Mouse (Mus musculus): ENCODE data around the gene Dner. TPM values are rescaled to one million over a fixed set of nuclear protein-coding genes. Genes with fewer than 3 reads are reported as not detected.
A peak's percentile ranks its signal among the peaks of the same experiment; 100 is the strongest.

Dner gene
- total RNA-seq, 1 experiment: 2.1 TPM

- in situ Hi-C loops (cut with MboI; ENCODE audit: low sequenced_read_pairs in 2 of 2, unreplicated experiment in 2 of 2): loop anchor here in 1 of 2 experiments (10.0 kb wide), 1 partner anchor 153 kb away; no protein-coding TSS in a partner anchor
- H3K36me3 ChIP-seq (ENCODE audit: control insufficient read depth, insufficient read depth, low read length, poor library complexity, severe bottlenecking): peaks cover 20% of the 10 kb centered on the region
Measured at GRCm38 (mm10) chr1:84721942-84722341, 25.9 kb upstream of the Dner start.

GRCm38 (mm10) chr1:84709810-84710785 lies 14.1 kb upstream of the Dner start:
- TF ChIP-seq CHD2 (IDR thresholded peaks at IDR 0.05; ENCODE audit: low read depth, low read length) (no peak), ZC3H11A (IDR thresholded peaks at IDR 0.05; ENCODE audit: borderline replicate concordance, low read depth, low read length) (no peak), ZNF384 (IDR thresholded peaks at IDR 0.05; ENCODE audit: low read depth, low read length) (no peak), MAFK (IDR thresholded peaks at IDR 0.05; ENCODE audit: insufficient read depth, low read depth, low read length) (no peak)
- no peak overlapping the region for H3K27ac ChIP-seq (ENCODE audit: insufficient read depth, low read depth, low read length, poor library complexity, severe bottlenecking)
- peak overlapping the region; percentile 2 to 26; a peak in 2 of 4 replicates for H3K4me3 ChIP-seq (ENCODE audit: insufficient read depth in 1 of 2, low read depth in 1 of 2, low read length in 2 of 2, poor library complexity in 1 of 2, severe bottlenecking in 1 of 2)
- no peak overlapping the region for H3K9ac ChIP-seq (ENCODE audit: insufficient read depth, low read depth, low read length, poor library complexity, severe bottlenecking)
- no peak for DNase-seq (ENCODE audit: low read depth, low spot score)
- no peaks in the 10 kb centered on the region for H3K9me3 ChIP-seq (ENCODE audit: control insufficient read depth, insufficient read depth, low read depth, low read length)
- H3K4me1 ChIP-seq (ENCODE audit: control insufficient read depth in 2 of 2, insufficient read depth in 2 of 2, low read length in 2 of 2, poor library complexity in 1 of 2): peaks cover 0 to 4% of the 10 kb centered on the region in 2 experiments; a peak in 1 of 4 replicates
- in situ Hi-C loops (cut with MboI; ENCODE audit: low sequenced_read_pairs in 2 of 2, unreplicated experiment in 2 of 2): no loop called here
- no peaks in the 10 kb centered on the region for H3K36me3 ChIP-seq (ENCODE audit: control insufficient read depth, insufficient read depth, low read length, poor library complexity, severe bottlenecking)

More at GRCm38 (mm10) chr1:84721942-84722341, 25.9 kb upstream of the Dner start:
- H3K9me3 ChIP-seq (ENCODE audit: control insufficient read depth, insufficient read depth, low read depth, low read length): no peaks in the 10 kb centered on the region
- DNase-seq (ENCODE audit: low read depth, low spot score): no peak
- TF ChIP-seq ZNF384 (IDR thresholded peaks at IDR 0.05; ENCODE audit: low read depth, low read length) (no peak), HCFC1 (IDR thresholded peaks at IDR 0.05; ENCODE audit: borderline replicate concordance, insufficient read depth, low read length) (no peak)
- H3K4me3 ChIP-seq (ENCODE audit: insufficient read depth in 1 of 2, low read depth in 1 of 2, low read length in 2 of 2, poor library complexity in 1 of 2, severe bottlenecking in 1 of 2): no peak overlapping the region
- peaks cover 0 to 3% of the 10 kb centered on the region in 2 experiments; a peak in 1 of 4 replicates for H3K4me1 ChIP-seq (ENCODE audit: control insufficient read depth in 2 of 2, insufficient read depth in 2 of 2, low read length in 2 of 2, poor library complexity in 1 of 2)
- H3K27ac ChIP-seq (ENCODE audit: insufficient read depth, low read depth, low read length, poor library complexity, severe bottlenecking): no peak overlapping the region
- no peak overlapping the region for H3K9ac ChIP-seq (ENCODE audit: insufficient read depth, low read depth, low read length, poor library complexity, severe bottlenecking)

GRCm38 (mm10) chr1:84709406-84709805 lies 13.4 kb upstream of the Dner start:
- Histone ChIP-seq H3K9me3 (ENCODE audit: control insufficient read depth, insufficient read depth, low read depth, low read length) (no peaks in the 10 kb centered on the region), H3K4me3 (ENCODE audit: insufficient read depth in 1 of 2, low read depth in 1 of 2, low read length in 2 of 2, poor library complexity in 1 of 2, severe bottlenecking in 1 of 2) (0 out of 4 replicates have a peak overlapping the region, but pooled peaks of 1 of the 2 experiments have one; percentile 2), H3K4me1 (ENCODE audit: control insufficient read depth in 2 of 2, insufficient read depth in 2 of 2, low read length in 2 of 2, poor library complexity in 1 of 2) (peaks cover 0 to 4% of the 10 kb centered on the region in 2 experiments; a peak in 1 of 4 replicates), H3K9ac (ENCODE audit: insufficient read depth, low read depth, low read length, poor library complexity, severe bottlenecking) (no peak overlapping the region), H3K36me3 (ENCODE audit: control insufficient read depth, insufficient read depth, low read length, poor library complexity, severe bottlenecking) (no peaks in the 10 kb centered on the region), H3K27ac (ENCODE audit: insufficient read depth, low read depth, low read length, poor library complexity, severe bottlenecking) (no peak overlapping the region)
- DNase-seq (ENCODE audit: low read depth, low spot score): no peak
- in situ Hi-C loops (cut with MboI; ENCODE audit: low sequenced_read_pairs in 2 of 2, unreplicated experiment in 2 of 2): no loop called here
- no peak for TF ChIP-seq HCFC1 (IDR thresholded peaks at IDR 0.05; ENCODE audit: borderline replicate concordance, insufficient read depth, low read length)
- TF ChIP-seq ZNF384 (IDR thresholded peaks at IDR 0.05; ENCODE audit: low read depth, low read length): no peak
- no peak for TF ChIP-seq MAFK (IDR thresholded peaks at IDR 0.05; ENCODE audit: insufficient read depth, low read depth, low read length)
- no peak for TF ChIP-seq CHD2 (IDR thresholded peaks at IDR 0.05; ENCODE audit: low read depth, low read length)
- no peak for TF ChIP-seq ZC3H11A (IDR thresholded peaks at IDR 0.05; ENCODE audit: borderline replicate concordance, low read depth, low read length)

- Histone ChIP-seq H3K4me3 (ENCODE audit: insufficient read depth in 1 of 2, low read depth in 1 of 2, low read length in 2 of 2, poor library complexity in 1 of 2, severe bottlenecking in 1 of 2) (no peak overlapping the region), H3K27ac (ENCODE audit: insufficient read depth, low read depth, low read length, poor library complexity, severe bottlenecking) (no peak overlapping the region), H3K9ac (ENCODE audit: insufficient read depth, low read depth, low read length, poor library complexity, severe bottlenecking) (no peak overlapping the region), H3K4me1 (ENCODE audit: control insufficient read depth in 2 of 2, insufficient read depth in 2 of 2, low read length in 2 of 2, poor library complexity in 1 of 2) (0 out of 4 replicates have a peak, but pooled peaks cover 0 to 4% of the 10 kb centered on the region in 2 experiments), H3K9me3 (ENCODE audit: control insufficient read depth, insufficient read depth, low read depth, low read length) (no peaks in the 10 kb centered on the region), H3K36me3 (ENCODE audit: control insufficient read depth, insufficient read depth, low read length, poor library complexity, severe bottlenecking) (no peaks in the 10 kb centered on the region)
- TF ChIP-seq ZC3H11A (IDR thresholded peaks at IDR 0.05; ENCODE audit: borderline replicate concordance, low read depth, low read length) (no peak), MAFK (IDR thresholded peaks at IDR 0.05; ENCODE audit: insufficient read depth, low read depth, low read length) (no peak), HCFC1 (IDR thresholded peaks at IDR 0.05; ENCODE audit: borderline replicate concordance, insufficient read depth, low read length) (no peak), ZNF384 (IDR thresholded peaks at IDR 0.05; ENCODE audit: low read depth, low read length) (no peak), CHD2 (IDR thresholded peaks at IDR 0.05; ENCODE audit: low read depth, low read length) (no peak)
- in situ Hi-C loops (cut with MboI; ENCODE audit: low sequenced_read_pairs in 2 of 2, unreplicated experiment in 2 of 2): no loop called here
- DNase-seq (ENCODE audit: low read depth, low spot score): no peak
Measured at GRCm38 (mm10) chr1:84700254-84700653, 4.2 kb upstream of the Dner start.

Data from ES-E14 (cell line).